Mouse (Mus musculus): ENCODE results near the gene Fblim1.

The Fblim1 gene

DNA sequence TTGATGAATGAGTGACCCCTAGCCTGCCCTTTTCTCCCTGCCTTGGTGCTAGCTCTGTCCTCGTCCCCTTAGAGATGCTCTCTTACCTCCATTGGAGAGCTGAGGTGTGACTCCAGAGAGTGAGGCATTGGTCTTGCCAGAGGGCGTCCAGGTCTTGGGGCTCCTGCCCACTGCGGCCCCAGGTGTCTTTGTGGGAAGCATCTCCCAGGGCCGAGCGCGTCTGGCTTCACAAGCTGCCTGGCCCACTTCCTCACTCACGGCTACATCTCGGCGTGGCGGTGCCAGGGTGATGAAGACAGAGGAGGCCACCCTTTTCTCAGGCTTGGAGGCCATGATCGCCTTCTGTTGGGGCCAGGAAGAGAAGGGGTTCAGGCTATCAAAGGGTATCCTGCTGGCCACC, 10.8 kb downstream of the Fblim1 start:
- Histone ChIP-seq H3K4me3 (replicated peaks; ENCODE audit: low read length) (peak overlapping the region; percentile 96), H3K36me3 (ENCODE audit: insufficient read depth, low read length) (peaks cover 72% of the 10 kb centered on the region), H3K9me3 (ENCODE audit: low read length) (no peaks in the 10 kb centered on the region), H3K4me1 (replicated peaks; ENCODE audit: low read depth, low read length) (peaks cover 78% of the 10 kb centered on the region), H3K27me3 (ENCODE audit: insufficient read depth, low read length) (no peaks in the 10 kb centered on the region)
- TF ChIP-seq CTCF (conservative IDR thresholded peaks at IDR 0.05; ENCODE audit: low read length), result no peak
- TF ChIP-seq POU5F1 (IDR thresholded peaks at IDR 0.05; ENCODE audit: borderline replicate concordance, low read length), result no peak

DNA sequence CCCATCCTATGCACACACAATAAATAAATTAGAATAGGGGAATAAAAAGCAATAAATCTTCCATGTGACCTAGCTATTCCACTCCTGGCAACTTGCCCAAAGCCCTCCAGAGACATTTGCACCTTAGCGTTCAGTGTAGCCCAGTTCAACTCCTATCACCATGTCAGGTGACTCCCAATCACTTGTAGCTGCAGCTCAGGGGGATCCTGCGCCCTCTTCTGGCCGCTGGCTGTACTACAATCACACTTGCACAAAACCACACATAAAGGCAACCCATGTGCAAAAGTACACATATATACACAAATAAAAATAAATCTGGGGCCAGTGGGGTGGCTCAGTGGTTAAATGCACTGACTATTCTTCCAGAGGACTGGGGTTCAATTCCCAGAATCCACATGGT, 14.3 kb downstream of the Fblim1 start:
- H3K36me3 ChIP-seq (ENCODE audit: insufficient read depth, low read length), result peaks cover 100% of the 10 kb centered on the region
- no peaks in the 10 kb centered on the region for H3K27me3 ChIP-seq (ENCODE audit: insufficient read depth, low read length)
- TF ChIP-seq CTCF (conservative IDR thresholded peaks at IDR 0.05; ENCODE audit: low read length) (peak; percentile 94), NANOG (IDR thresholded peaks at IDR 0.05; ENCODE audit: borderline replicate concordance, low read length) (no peak), POU5F1 (IDR thresholded peaks at IDR 0.05; ENCODE audit: borderline replicate concordance, low read length) (no peak)
- peaks cover 91% of the 10 kb centered on the region for H3K4me1 ChIP-seq (replicated peaks; ENCODE audit: low read depth, low read length)
- H3K9me3 ChIP-seq (ENCODE audit: low read length), result no peaks in the 10 kb centered on the region
- H3K4me3 ChIP-seq (replicated peaks; ENCODE audit: low read length), result no peak overlapping the region

DNA sequence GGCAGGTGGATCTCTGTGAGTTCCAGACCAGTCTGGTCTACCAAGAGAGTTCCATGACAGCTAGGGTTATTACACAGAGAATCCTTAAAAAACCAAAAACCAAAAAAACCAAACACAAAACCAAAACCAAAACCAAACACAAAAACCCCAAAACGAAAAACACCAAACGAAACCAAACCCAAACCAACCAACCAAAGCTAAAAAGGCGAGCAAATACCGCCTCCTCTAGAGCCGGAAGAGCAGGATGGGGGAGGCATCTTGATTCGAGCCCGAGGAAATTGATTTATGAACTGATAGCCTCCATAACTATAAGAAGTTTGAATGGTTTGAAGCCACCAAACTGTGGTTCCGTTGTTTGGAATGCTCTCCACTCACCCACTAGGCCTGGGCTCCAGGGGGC, 22.0 kb downstream of the Fblim1 start:
- H3K27me3 ChIP-seq (ENCODE audit: insufficient read depth, low read length), result no peaks in the 10 kb centered on the region
- peaks cover 97% of the 10 kb centered on the region for H3K36me3 ChIP-seq (ENCODE audit: insufficient read depth, low read length)
- no peak overlapping the region for H3K4me3 ChIP-seq (replicated peaks; ENCODE audit: low read length)
- peaks cover 62% of the 10 kb centered on the region for H3K4me1 ChIP-seq (replicated peaks; ENCODE audit: low read depth, low read length)
- no peaks in the 10 kb centered on the region for H3K9me3 ChIP-seq (ENCODE audit: low read length)
- TF ChIP-seq CTCF (conservative IDR thresholded peaks at IDR 0.05; ENCODE audit: low read length) (no peak), POU5F1 (IDR thresholded peaks at IDR 0.05; ENCODE audit: borderline replicate concordance, low read length) (no peak), NANOG (IDR thresholded peaks at IDR 0.05; ENCODE audit: borderline replicate concordance, low read length) (no peak)

DNA sequence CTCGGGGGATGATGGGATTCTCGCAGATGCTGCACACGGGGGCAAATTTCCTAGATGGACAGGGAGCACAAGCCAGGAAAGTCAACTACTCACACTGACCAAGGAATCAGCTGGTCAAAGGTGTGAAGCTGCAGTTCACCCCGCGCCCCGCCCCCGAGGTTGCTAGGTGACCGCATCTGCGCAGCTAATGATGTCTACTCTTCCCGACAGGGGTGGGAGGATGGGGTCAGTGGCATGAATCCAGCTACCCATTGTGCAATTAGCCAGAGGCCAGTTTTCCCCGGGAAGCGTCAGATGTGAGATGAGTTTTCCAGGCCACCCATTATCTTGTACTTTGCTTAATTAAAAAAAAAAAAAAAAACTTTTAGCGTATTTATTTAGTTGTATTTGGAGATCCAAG, 24.8 kb downstream of the Fblim1 start:
- peaks cover 68% of the 10 kb centered on the region for H3K4me1 ChIP-seq (replicated peaks; ENCODE audit: low read depth, low read length)
- peaks cover 94% of the 10 kb centered on the region for H3K36me3 ChIP-seq (ENCODE audit: insufficient read depth, low read length)
- no peaks in the 10 kb centered on the region for H3K27me3 ChIP-seq (ENCODE audit: insufficient read depth, low read length)
- no peaks in the 10 kb centered on the region for H3K9me3 ChIP-seq (ENCODE audit: low read length)
- TF ChIP-seq CTCF (conservative IDR thresholded peaks at IDR 0.05; ENCODE audit: low read length) (no peak), NANOG (IDR thresholded peaks at IDR 0.05; ENCODE audit: borderline replicate concordance, low read length) (no peak), POU5F1 (IDR thresholded peaks at IDR 0.05; ENCODE audit: borderline replicate concordance, low read length) (no peak)
- H3K4me3 ChIP-seq (replicated peaks; ENCODE audit: low read length), result no peak overlapping the region

DNA sequence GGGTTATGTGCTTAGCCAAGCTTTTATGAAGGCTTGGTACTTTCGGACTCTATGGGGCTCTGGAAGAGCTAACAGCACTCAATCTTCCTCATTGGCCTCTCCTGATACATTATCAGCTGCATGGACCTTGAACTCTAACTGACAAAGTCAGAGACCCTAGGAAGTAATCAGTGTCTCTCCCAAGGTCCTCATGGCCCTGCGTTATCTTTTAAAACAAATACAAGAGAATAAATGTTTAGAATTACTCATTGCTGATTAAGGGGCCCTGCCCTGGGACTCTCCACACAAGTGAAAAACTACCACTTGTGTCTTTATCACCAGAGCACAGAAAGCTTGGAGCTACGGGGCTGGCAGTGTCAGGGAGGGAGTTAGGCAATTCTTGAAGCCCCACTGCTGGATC, 27.1 kb downstream of the Fblim1 start:
- Histone ChIP-seq H3K4me1 (replicated peaks; ENCODE audit: low read depth, low read length) (peaks cover 70% of the 10 kb centered on the region), H3K27me3 (ENCODE audit: insufficient read depth, low read length) (no peaks in the 10 kb centered on the region), H3K9me3 (ENCODE audit: low read length) (no peaks in the 10 kb centered on the region), H3K36me3 (ENCODE audit: insufficient read depth, low read length) (peaks cover 72% of the 10 kb centered on the region), H3K4me3 (replicated peaks; ENCODE audit: low read length) (no peak overlapping the region)
- no peak for TF ChIP-seq NANOG (IDR thresholded peaks at IDR 0.05; ENCODE audit: borderline replicate concordance, low read length)
- no peak for TF ChIP-seq POU5F1 (IDR thresholded peaks at IDR 0.05; ENCODE audit: borderline replicate concordance, low read length)
- no peak for TF ChIP-seq CTCF (conservative IDR thresholded peaks at IDR 0.05; ENCODE audit: low read length)

DNA sequence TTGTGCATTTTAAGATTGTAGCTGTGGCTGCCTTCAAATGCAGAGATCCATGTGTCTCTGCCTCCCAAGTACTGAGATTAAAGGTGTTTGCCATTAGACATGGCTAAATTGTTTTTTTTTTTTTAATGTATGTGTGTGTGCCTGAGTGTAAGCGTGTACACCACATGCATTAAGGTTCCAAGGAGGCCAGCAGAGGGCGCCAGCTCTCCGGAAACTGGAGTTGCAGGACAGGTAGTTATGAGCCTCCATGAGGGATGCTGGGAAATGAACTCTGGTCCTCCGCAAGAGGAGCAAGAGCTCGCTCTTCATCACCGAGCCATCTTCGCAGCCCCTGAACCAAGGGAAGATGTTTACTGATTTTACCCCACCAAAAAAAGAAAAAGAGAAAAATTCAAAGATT, 29.0 kb downstream of the Fblim1 start:
- TF ChIP-seq CTCF (conservative IDR thresholded peaks at IDR 0.05; ENCODE audit: low read length) (peak; percentile 74), NANOG (IDR thresholded peaks at IDR 0.05; ENCODE audit: borderline replicate concordance, low read length) (no peak), POU5F1 (IDR thresholded peaks at IDR 0.05; ENCODE audit: borderline replicate concordance, low read length) (no peak)
- Histone ChIP-seq H3K27me3 (ENCODE audit: insufficient read depth, low read length) (no peaks in the 10 kb centered on the region), H3K4me3 (replicated peaks; ENCODE audit: low read length) (0 out of 2 replicates have a peak overlapping the region, but pooled peaks have one; percentile 17), H3K4me1 (replicated peaks; ENCODE audit: low read depth, low read length) (peaks cover 72% of the 10 kb centered on the region), H3K9me3 (ENCODE audit: low read length) (no peaks in the 10 kb centered on the region), H3K36me3 (ENCODE audit: insufficient read depth, low read length) (peaks cover 53% of the 10 kb centered on the region)

DNA sequence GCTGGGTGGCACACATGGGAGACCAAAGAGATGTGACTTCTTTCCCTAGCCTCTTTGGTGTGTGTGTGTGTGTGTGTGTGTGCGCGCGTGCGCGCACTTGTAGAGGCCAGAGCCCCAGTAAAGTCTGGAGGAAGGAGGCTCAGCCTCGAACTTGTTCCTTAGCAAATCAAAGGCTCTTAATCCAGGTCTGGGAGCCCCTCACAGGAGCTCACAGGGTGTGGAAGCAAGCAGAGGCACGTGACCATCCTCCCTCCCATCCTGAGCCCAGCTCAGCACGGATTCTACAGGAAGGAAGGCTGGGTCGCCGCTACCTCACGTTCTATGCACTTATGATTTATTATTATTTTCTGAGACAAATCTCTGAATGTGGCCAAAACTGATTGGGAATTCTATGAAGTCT, 29.5 kb downstream of the Fblim1 start:
- TF ChIP-seq CTCF (conservative IDR thresholded peaks at IDR 0.05; ENCODE audit: low read length) (no peak), NANOG (IDR thresholded peaks at IDR 0.05; ENCODE audit: borderline replicate concordance, low read length) (no peak), POU5F1 (IDR thresholded peaks at IDR 0.05; ENCODE audit: borderline replicate concordance, low read length) (no peak)
- Histone ChIP-seq H3K4me1 (replicated peaks; ENCODE audit: low read depth, low read length) (peaks cover 75% of the 10 kb centered on the region), H3K9me3 (ENCODE audit: low read length) (no peaks in the 10 kb centered on the region), H3K27me3 (ENCODE audit: insufficient read depth, low read length) (no peaks in the 10 kb centered on the region), H3K4me3 (replicated peaks; ENCODE audit: low read length) (0 out of 2 replicates have a peak overlapping the region, but pooled peaks have one; percentile 17), H3K36me3 (ENCODE audit: insufficient read depth, low read length) (peaks cover 49% of the 10 kb centered on the region)

DNA sequence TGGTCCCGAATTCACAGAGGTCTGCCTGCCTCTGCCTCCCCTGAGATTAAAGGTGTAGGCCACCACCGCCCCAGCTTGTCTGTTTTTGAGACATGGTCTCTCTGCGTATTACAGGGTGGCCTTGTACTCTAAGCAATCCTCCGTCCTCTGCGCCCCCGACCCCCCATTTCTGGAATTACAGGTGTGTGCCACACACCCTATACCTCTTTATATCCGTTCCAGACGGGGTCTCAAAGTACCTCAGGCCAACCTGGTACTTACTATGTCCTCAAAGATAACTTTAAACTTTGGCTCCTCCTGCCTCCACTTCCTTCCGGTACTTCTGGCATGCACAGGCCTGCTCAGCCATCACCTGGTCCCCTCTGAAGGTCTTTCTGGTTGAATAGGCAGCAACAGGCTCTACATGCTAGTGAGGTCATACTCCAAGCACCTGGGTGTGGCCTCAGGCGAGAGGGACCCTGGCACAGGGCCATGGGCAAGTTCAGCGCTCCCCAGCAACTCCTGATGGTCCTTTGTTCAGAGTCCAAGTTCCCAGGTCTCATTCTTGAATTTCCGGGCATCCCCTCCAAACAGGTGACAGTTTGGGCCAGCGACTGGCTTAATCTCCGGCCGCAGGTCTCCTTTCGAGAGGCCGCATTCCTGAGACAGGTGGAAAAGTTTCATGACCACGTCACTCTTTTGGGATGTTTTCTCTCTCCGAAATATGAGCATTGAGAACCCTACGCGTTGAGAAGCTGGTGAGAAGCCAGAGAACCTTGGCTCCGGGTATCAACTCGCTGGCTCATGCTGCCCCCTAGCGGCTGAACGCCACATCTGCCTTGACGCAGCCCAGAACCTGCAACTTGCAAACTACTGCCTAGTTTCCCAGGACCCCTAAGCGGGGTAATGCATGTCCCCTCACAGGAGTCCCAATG, 30.9 kb downstream of the Fblim1 start:
- H3K4me3 ChIP-seq (replicated peaks; ENCODE audit: low read length), result peak overlapping the region; percentile 75
- H3K9me3 ChIP-seq (ENCODE audit: low read length), result no peaks in the 10 kb centered on the region
- peaks cover 35% of the 10 kb centered on the region for H3K36me3 ChIP-seq (ENCODE audit: insufficient read depth, low read length)
- peaks cover 75% of the 10 kb centered on the region for H3K4me1 ChIP-seq (replicated peaks; ENCODE audit: low read depth, low read length)
- TF ChIP-seq POU5F1 (IDR thresholded peaks at IDR 0.05; ENCODE audit: borderline replicate concordance, low read length) (no peak), CTCF (conservative IDR thresholded peaks at IDR 0.05; ENCODE audit: low read length) (peak; percentile 89)
- H3K27me3 ChIP-seq (ENCODE audit: insufficient read depth, low read length), result no peaks in the 10 kb centered on the region

Measured in E14TG2a.4 (cell line).